Mouse (Mus musculus): Measurements from ENCODE around the gene Gm20075. TPM values are rescaled to one million over a fixed set of nuclear protein-coding genes. Genes with fewer than 3 reads are reported as not detected.
"Not testable (repeated sequence)": the region's sequence is repeated elsewhere in the genome, so short reads cannot be mapped to it uniquely, and the experiment has no call there.

Gm20075 gene
- 10 to 100 TPM; 25.5 to 33.6 (median 28.0) TPM for total RNA-seq (2022)

DNA sequence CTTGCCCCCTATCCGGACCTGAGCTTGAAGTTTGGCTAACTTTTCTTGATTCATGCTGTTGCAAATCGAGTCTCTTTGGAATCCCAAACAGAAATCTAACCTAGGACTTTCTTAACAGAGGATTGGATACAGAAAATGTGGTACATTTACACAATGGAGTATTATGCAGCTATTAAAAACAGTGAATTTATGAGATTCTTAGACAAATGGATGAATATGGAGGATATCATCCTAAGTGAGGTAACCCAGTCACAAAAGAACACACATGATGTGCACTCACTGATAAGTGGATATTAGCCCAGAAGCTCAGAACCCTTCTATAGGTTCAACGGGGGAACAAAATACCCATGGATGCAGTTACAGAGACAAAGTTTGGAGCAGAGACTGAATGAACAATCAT, at the start of gene Gm20075:
Gm20075 (minus strand) TSS at position 101 of the 400 bp plus-strand sequence.
- not testable (repeated sequence) for DNase-seq (ENCODE audit: low spot score in 2 of 2)

DNA sequence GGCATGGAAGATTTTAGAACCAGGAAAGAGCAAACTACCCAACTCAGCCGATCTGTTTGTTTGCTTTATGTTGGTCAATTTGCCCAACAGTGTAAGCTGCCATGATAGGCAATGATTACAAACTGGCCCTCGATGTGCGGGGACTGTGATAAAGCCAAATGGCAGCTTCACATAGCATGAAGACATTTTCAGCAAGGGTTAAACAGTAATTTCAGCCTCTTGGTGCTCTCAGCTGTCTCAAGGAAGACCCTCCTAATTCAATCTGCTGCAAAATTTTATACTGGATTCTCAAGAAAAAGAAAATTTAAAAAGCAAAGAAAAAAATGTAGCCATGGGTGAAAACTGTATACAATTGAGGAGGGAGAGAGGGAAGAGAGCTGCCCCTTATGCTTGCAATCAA, 47.9 kb upstream of the Gm20075 start:
- DNase-seq (ENCODE audit: low spot score in 2 of 2) = no peak

DNA sequence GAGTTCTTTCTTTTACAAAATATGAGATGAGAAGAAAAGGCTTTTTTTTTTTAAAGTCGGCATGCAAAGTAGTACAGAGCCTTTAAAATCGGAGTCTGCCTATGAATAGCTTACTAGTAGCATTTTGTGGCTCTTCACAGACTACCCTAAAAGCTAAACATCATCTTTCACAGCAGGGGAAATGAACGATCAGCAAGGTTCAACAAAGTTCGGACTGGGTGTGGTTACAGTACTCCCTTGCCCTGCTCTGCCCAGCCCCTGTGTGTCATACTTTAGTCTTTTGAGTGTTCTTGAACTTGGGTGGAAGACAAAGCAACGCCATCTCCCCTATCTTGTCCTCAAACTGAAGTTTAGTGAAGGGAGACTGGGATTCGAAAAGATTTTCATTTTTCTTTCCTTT, 45.5 kb upstream of the Gm20075 start:
- no peak for DNase-seq (ENCODE audit: low spot score in 2 of 2)

GRCm38 (mm10) chr13:96125011-96125410, 43.8 kb upstream of the Gm20075 start:
- no peak for DNase-seq (ENCODE audit: low spot score in 2 of 2)

DNA sequence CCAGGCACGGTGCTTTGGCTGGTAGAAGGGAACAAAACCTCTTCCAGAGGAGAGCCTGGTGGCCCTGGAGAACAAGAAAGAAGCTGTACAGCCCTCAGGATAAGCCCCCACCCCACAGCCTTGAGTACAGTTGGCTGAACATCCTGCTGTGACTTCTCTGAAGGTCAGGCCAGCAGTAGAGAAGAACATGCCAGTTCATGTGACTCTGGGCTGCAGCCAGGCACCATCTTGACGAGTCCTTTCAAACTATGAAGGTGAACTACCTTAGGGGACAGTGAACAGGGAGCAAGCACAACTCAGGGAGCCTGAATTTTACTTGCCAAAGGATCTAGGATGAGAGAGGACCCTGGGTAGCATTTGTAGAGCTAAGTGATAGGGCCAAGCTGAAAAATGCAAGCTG, 31.5 kb upstream of the Gm20075 start:
- no peak for DNase-seq (ENCODE audit: low spot score in 2 of 2)

DNA sequence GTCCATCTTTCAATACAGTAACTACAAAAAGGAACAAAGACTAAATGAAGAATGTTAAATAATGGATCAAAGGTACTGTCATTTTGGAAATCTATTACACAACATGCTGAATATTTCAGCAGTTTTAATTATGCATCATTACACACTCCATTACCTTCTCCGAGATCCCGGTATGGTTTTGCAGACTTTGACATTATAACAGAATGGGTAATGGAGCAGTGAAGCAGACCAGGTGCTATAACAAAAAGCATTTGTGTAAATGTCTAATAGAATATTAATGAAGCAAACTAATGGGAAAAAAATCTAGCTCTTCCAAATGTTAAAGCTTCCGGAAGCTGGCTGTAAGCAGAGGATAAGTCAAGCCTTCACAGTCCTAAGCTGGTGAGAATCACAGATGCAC, 29.6 kb upstream of the Gm20075 start:
- DNase-seq (ENCODE audit: low spot score in 2 of 2) = no peak

DNA sequence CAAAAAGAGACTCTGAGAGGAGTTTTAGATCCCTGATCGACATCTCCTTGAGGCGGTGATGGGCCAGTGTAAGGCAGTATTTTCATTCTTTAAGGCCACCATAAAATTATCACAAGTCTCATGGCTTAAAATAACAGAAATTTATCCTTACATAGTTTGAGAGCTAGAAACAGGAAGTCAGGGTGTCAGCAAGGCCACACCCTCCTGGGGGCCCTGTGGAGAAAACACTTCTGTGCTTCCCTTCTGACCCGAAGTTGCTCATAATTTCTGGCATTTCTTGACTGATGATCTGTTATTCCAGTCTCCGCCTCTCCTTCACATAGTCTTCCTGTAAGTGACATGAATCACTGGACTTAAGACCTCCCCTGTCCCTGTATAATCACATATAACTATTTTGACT, 25.2 kb upstream of the Gm20075 start:
- DNase-seq (ENCODE audit: low spot score in 2 of 2) = no peak

DNA sequence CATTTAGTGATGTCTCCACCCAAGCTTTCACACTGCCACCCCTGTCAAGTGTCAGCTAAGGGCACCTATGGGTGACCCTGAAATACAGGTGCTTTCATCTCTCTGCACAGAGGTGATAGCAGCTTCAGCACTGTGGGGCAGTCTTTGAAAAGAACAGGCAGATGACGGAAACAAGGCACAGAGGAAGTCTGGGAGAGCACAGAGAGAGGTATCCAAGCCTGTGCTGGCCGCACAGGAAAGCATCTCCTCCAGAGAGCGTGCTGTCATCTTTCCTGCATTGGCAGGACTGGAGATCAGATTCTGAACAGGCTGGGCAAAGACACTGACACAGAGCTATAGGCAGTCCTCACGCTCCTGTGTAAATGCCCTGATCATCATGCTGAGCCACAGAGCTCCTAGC, 9.8 kb upstream of the Gm20075 start:
- DNase-seq (ENCODE audit: low spot score in 2 of 2) = no peak

DNA sequence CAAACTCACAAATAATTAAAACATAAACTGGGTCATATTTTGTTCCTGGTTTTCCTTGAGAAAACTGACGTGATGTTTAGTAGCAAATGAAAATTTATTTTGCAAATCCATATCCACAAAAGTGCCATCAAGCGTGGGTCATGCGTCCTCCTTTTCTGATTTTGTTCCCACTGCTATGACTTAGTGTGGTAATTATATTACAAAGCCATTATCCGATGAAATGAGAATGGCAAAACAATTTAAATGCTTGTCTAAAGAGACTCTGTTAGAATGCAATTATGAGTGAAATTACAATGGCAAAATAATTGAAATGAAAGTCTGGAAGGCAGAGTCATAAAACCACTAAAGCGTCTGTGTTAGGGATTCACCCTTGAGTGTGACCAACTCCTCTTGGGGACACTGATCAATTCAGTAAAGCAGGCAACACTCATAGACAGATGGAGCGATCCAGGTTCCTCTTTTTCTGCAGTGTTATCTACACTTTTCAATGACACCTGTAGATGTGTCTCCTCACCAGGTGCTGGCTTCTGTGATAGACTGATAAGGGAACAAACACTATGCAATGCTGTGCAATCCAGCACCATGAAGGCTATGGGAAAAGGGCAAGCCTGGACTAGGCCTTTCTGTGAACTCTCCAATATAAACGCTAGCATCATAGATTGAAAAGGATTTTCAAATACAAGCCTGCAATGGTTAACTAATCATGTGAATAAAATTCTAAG, 4.6 kb upstream of the Gm20075 start:
- no peak for DNase-seq (ENCODE audit: low spot score in 2 of 2)

DNA sequence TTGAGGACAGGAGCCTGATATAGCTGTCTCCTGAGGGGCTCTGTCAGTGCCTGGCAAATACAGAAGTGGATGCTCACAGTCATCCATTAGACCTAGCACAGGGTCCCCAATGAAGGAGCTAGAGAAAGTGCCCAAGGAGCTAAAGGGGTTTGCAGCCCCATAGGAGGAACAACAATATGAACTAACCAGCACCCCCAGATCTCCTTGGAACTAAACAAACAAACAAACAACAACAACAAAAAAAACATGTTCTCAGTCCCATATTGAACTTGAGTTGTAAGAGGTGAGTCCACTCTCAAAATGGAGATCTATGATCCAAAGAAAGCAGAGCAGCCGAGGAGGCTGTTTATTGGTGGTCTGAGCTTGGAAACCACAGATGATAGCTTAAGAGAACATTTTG, 578 bp upstream of the Gm20075 start, which contains the start of gene Gm17190:
Gm17190 (plus strand) TSS at position 301 of the 400 bp plus-strand sequence.
- not testable (repeated sequence) for DNase-seq (ENCODE audit: low spot score in 2 of 2)

GRCm38 (mm10) chr13:96073555-96073954, 7.6 kb downstream of the Gm20075 start:
- no peak for DNase-seq (ENCODE audit: low spot score in 2 of 2)

- DNase-seq (ENCODE audit: low spot score in 2 of 2) = no peak
These were observed 28.4 kb downstream of the Gm20075 start for GRCm38 (mm10) chr13:96052755-96053154.

- DNase-seq (ENCODE audit: low spot score in 2 of 2) = no peak
These were observed 35.8 kb downstream of the Gm20075 start for GRCm38 (mm10) chr13:96045396-96045795.

GRCm38 (mm10) chr13:96040275-96041042, 40.7 kb downstream of the Gm20075 start:
- no peak for DNase-seq (ENCODE audit: low spot score in 2 of 2)

DNA sequence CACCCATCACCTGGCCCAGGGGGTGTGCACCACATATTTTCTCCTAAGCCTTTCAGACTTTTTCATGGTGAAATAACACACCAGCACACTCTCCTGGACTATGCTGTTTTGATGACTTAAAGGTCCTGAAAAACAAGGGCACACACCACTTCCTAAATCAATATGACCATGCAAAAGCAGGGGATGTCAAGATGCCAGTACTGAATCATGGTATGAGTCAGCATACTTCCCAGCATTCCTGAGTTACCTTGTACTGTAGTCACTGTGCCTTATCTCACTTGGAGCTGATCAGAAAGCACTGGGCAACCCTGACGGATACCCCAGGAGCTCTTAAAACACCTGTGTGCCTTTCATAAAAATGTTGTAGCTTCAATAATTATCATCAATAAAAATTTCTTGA, 41.6 kb downstream of the Gm20075 start:
- no peak for DNase-seq (ENCODE audit: low spot score in 2 of 2)

GRCm38 (mm10) chr13:96030368-96031223, 50.6 kb downstream of the Gm20075 start:
- DNase-seq (ENCODE audit: low spot score in 2 of 2) = peak in 1 of 2 experiments; percentile 68

Other genes with a start within 250 kb of the Gm20075 start
- 10 to 100 TPM; 11.3 to 14.8 (median 13.1) TPM for gene Iqgap2, start 189.5 kb downstream of the Gm20075 start, total RNA-seq (2022)
- not detected for gene Gm17190, start 678 bp upstream of the Gm20075 start, total RNA-seq (2022)
- 10 to 100 TPM; 52.8 to 65.0 (median 57.0) TPM for gene Sv2c, start 51.2 kb upstream of the Gm20075 start, total RNA-seq (2022)

All from left cerebral cortex, adult 8-10 months (tissue).